Mouse (Mus musculus) left cerebral cortex, adult 2 months (tissue): Measurements from ENCODE around the gene Cbx5. TPM values are rescaled to one million over a fixed set of nuclear protein-coding genes. Genes with fewer than 3 reads are reported as not detected.

Experiments used
- DNase-seq, 2 experiments: peaks; one replicate each; pipeline ENCODE4 v3.0.0; 2021 to 2022; ENCODE audit warnings: low spot score in 2 of 2, mixed read lengths in 1 of 2; ENCODE audit errors: extremely low spot score in 1 of 2
- H3K27ac ChIP-seq: fragments of 200-600 bp; 2 replicates; pipeline ENCODE4 v1.8.1; 2022
- H3K4me3 ChIP-seq: fragments of 200-600 bp; 2 replicates; pipeline ENCODE4 v1.8.1; 2022
- CTCF ChIP-seq: fragments of 200-600 bp; IDR thresholded peaks from 2 replicates; pipeline ENCODE4 v1.8.1; 2022; ENCODE audit warnings: antibody characterized with exemption, mild to moderate bottlenecking, moderate library complexity
- intact Hi-C: fragments of 180-260 bp; cut with DNase I; formaldehyde crosslinking; loops from one replicate; pipeline ENCODE4 v1.15.1; 2025
- total RNA-seq, 2 experiments: library from RNA; stranded (reverse); gene quantifications; 2 replicates each; pipeline ENCODE4 v1.2.3; 2021

The Cbx5 gene
- total RNA-seq, 2 experiments from 2014 or later = 171 to 176 TPM

DNA sequence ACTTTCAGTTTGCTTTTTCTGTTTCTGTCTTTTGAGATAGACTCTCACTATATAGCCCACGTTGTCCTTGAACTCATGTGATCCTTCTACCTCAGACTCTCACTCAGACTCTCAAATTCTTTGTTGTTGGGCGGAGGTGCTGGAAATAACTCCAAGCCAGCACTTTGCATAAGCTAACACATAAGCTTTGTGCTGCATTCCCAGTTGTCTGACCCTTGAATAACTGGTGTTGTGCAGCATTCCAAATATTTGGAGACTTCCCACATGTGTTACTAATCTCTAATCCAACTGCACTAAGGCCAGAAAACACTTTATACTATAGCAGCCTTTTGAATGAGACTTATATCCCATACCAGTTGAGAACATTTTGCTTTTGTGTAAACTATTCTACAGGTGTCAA is 10.7 kb downstream of the Cbx5 start:
- TF ChIP-seq CTCF = no peak
- H3K4me3 ChIP-seq = no peak overlapping the region
- no peak for DNase-seq
- intact Hi-C loops = no loop called here
- H3K27ac ChIP-seq = no peak overlapping the region

- no peak overlapping the region for H3K27ac ChIP-seq
- intact Hi-C loops = no loop called here
- H3K4me3 ChIP-seq = no peak overlapping the region
- TF ChIP-seq CTCF = no peak
- no peak for DNase-seq
Observed at GRCm38 (mm10) chr15:103227572-103227971, 12.0 kb downstream of the Cbx5 start.

- intact Hi-C loops = no loop called here
- no peak for DNase-seq
- Histone ChIP-seq H3K27ac (no peak overlapping the region), H3K4me3 (no peak overlapping the region)
- no peak for TF ChIP-seq CTCF
Observed at GRCm38 (mm10) chr15:103227022-103227421, 12.6 kb downstream of the Cbx5 start.

- intact Hi-C loops = no loop called here
- TF ChIP-seq CTCF = no peak
- no peak overlapping the region for H3K4me3 ChIP-seq
- H3K27ac ChIP-seq = no peak overlapping the region
- no peak for DNase-seq
Observed at GRCm38 (mm10) chr15:103224161-103224560, 15.5 kb downstream of the Cbx5 start.

DNA sequence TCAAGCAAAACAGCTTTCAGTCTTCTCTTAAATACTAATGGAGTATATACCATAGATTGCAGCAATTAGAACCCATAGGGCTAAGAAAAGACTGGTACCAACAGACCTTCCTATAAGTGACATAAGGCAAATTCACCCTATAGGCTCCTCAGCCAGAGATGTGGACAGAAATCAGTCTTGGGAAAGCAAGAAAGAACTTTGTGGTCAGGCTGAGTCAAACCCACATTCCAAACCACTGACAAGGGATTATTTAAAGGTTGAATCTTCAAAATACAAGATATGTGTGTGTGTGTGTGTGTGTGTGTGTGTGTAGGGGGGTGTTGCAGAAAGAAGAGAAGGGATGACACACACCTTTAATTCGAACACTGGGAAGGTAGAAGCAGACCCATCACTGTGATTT is 18.2 kb downstream of the Cbx5 start:
- H3K4me3 ChIP-seq = no peak overlapping the region
- no peak for DNase-seq
- TF ChIP-seq CTCF = no peak
- intact Hi-C loops = no loop called here
- no peak overlapping the region for H3K27ac ChIP-seq

DNA sequence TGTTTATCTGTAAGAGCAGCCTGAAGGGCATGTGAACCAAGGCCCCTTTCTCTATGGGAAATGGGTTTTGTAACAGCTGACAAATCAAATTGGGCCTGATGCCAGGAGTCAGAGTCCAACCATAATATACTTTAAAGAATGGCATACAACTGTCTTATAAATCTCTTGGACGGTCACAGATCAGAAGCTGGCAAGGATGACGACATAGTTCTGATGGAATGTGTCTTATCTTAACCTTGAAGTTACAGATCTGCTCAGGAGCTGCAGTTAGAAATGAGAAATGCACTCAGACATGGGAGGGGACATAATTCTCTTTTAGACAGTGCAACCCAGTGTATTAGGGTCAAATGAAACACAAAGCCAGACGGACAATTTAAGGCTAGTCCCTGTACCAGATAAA is 18.8 kb downstream of the Cbx5 start:
- TF ChIP-seq CTCF = no peak

GRCm38 (mm10) chr15:103216052-103216451 is 23.6 kb downstream of the Cbx5 start:
- TF ChIP-seq CTCF = no peak
- intact Hi-C loops = no loop called here
- Histone ChIP-seq H3K4me3 (no peak overlapping the region), H3K27ac (peak overlapping the region; percentile 85; the same call in 1 of the 2 replicates)
- no peak for DNase-seq

More for the DNA sequence above, 18.8 kb downstream of the Cbx5 start:
- no peak overlapping the region for H3K4me3 ChIP-seq
- DNase-seq = no peak
- H3K27ac ChIP-seq = no peak overlapping the region
- intact Hi-C loops = no loop called here

GRCm38 (mm10) chr15:103214971-103215907 is 24.4 kb downstream of the Cbx5 start:
- Histone ChIP-seq H3K27ac (peak overlapping the region; percentile 85), H3K4me3 (peak overlapping the region; percentile 53)
- intact Hi-C loops = loop anchor here (2.0 kb wide), 1 partner anchor 24 kb away; the partner anchor contains the start of gene Cbx5
- TF ChIP-seq CTCF = no peak
- peak; percentile 89 for DNase-seq

GRCm38 (mm10) chr15:103214149-103214548 is 25.5 kb downstream of the Cbx5 start:
- intact Hi-C loops = loop anchor here (2.0 kb wide), 1 partner anchor 25 kb away; the partner anchor contains the start of gene Cbx5
- DNase-seq = no peak
- Histone ChIP-seq H3K27ac (peak overlapping the region; percentile 85; the same call in 1 of the 2 replicates), H3K4me3 (peak overlapping the region; percentile 53)
- TF ChIP-seq CTCF = no peak

GRCm38 (mm10) chr15:103205156-103205555 is 34.5 kb downstream of the Cbx5 start:
- DNase-seq = no peak
- intact Hi-C loops = no loop called here
- H3K4me3 ChIP-seq = no peak overlapping the region
- peak; percentile 52 for TF ChIP-seq CTCF
- no peak overlapping the region for H3K27ac ChIP-seq

- peak overlapping the region; percentile 25; the same call in 1 of the 2 replicates for H3K27ac ChIP-seq
- intact Hi-C loops = no loop called here
- no peak overlapping the region for H3K4me3 ChIP-seq
- TF ChIP-seq CTCF = no peak
- no peak for DNase-seq
Observed at GRCm38 (mm10) chr15:103202088-103202793, 37.4 kb downstream of the Cbx5 start.

GRCm38 (mm10) chr15:103197785-103198184 is 41.8 kb downstream of the Cbx5 start:
- DNase-seq = no peak
- intact Hi-C loops = no loop called here
- Histone ChIP-seq H3K27ac (no peak overlapping the region), H3K4me3 (no peak overlapping the region)
- TF ChIP-seq CTCF = no peak
